10 mouse cellular contexts compared by ENCODE assay signal in the genomic region with DNA sequence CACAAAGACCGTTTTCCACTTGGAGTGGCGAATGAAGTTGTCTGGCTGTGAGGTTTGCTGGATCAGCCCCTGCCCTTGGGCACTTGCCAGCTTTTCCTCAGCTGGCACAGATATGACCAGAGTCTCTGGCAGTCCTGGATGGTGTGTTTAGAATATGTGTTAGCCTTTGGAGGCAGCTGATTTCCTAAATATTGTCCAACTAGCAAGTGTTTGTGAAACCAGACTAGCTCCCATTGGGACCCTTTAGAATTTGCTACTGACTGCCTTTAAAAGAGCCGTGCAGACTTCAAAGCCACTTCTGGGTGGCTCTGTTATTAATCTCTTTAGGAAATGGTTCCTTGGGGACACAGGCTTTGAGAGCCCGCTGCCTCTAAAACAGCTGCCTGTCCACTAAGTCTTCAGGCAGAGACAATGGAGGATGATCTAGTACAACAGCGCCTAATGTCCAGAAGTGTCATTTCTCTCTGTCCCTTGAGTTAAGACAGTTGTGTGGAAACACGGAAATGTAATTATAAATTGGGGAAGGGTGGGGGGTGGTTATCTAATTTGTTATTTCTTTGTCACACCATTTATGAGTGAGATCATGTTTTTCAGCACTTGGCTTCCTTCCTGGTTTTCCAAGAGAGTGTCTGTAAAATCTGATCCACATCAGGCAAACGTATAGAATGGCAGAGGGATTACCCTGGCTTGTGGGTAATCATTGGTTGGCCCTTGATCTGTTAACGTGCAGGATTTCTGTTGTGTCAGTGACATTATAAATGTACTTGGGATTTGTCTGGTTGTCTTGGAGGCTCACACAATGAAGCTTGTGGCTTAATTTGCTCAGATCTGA. TPM values are rescaled to one million over a fixed set of nuclear protein-coding genes. Genes with fewer than 3 reads are reported as not detected.
A peak's percentile ranks its signal among the peaks of the same experiment; 100 is the strongest.
DNase-seq lines count a peak whose midpoint lies in the region; ATAC-seq and TF ChIP-seq lines count a peak whose summit lies in the region.
"Had no signal": no experiment of that assay in that cellular context is flagged by ENCODE, and none has a peak within 500 bp of the region (broad histone marks: within the 10 kb centered on the region; RNA-seq: fewer than 3 reads in every experiment).

No protein-coding gene starts in this region.

- H3K27ac ChIP-seq in kidney, adult 2 months (ENCODE audit: insufficient read depth, low read depth, low read length), result no peak overlapping the region
- H3K27ac ChIP-seq in hindbrain, embryonic 14.5 days, result peak overlapping the region; percentile 26; the same call in 1 of the 2 replicates
- H3K27ac ChIP-seq in midbrain, embryonic 13.5 days, result peak overlapping the region; percentile 2; the same call in 1 of the 2 replicates
- no peak overlapping the region for H3K27ac ChIP-seq in thymus, adult 2 months (ENCODE audit: control insufficient read depth, insufficient read depth, low read length)
- H3K27ac ChIP-seq: embryonic facial prominence, embryonic 13.5 days had no signal

- ATAC-seq in hindbrain, embryonic 14.5 days (ENCODE audit: low FRiP score), result peak; percentile 67
- peak; percentile 69 for ATAC-seq in midbrain, embryonic 13.5 days

- H3K4me1 ChIP-seq in kidney, adult 2 months (ENCODE audit: control insufficient read depth, insufficient read depth, low read length), result peaks cover 3% of the 10 kb centered on the region; the same call in 1 of the 2 replicates
- H3K4me1 ChIP-seq in hindbrain, embryonic 14.5 days (replicated peaks; ENCODE audit: control insufficient read depth, insufficient read depth, low read length), result peaks cover 38% of the 10 kb centered on the region
- peaks cover 28% of the 10 kb centered on the region for H3K4me1 ChIP-seq in midbrain, embryonic 13.5 days (replicated peaks)
- no peaks in the 10 kb centered on the region for H3K4me1 ChIP-seq in thymus, adult 2 months (replicated peaks; ENCODE audit: control insufficient read depth, insufficient read depth, low read length)

- TF ChIP-seq POLR2A in kidney, adult 2 months (IDR thresholded peaks at IDR 0.05; ENCODE audit: low read depth, low read length), result no peak
- TF ChIP-seq POLR2A in thymus, adult 2 months (IDR thresholded peaks at IDR 0.05; ENCODE audit: control insufficient read depth, extremely low read depth, insufficient read depth, low read length, poor library complexity), result no peak

- no peaks in the 10 kb centered on the region for H3K36me3 ChIP-seq in kidney, adult 2 months (ENCODE audit: control insufficient read depth, insufficient read depth, low read length)
- H3K36me3 ChIP-seq in hindbrain, embryonic 14.5 days (replicated peaks; ENCODE audit: control insufficient read depth, insufficient read depth), result no peaks in the 10 kb centered on the region
- no peaks in the 10 kb centered on the region for H3K36me3 ChIP-seq in midbrain, embryonic 13.5 days
- H3K36me3 ChIP-seq in thymus, adult 2 months (ENCODE audit: control insufficient read depth, insufficient read depth, low read length), result no peaks in the 10 kb centered on the region
- H3K36me3 ChIP-seq: embryonic facial prominence, embryonic 13.5 days had no signal

- DNase-seq in kidney, adult 2 months, result peak; percentile 57
- no peak for DNase-seq in kidney, adult 11 months
- peak; percentile 76 for DNase-seq in embryo, embryonic 10.5 days (ENCODE audit: low spot score)
- peak; percentile 58 for DNase-seq in hindbrain, embryonic 14.5 days (ENCODE audit: low spot score)
- no peak for DNase-seq in urinary bladder, postnatal 25 days (ENCODE audit: low spot score)
- DNase-seq in thymus, postnatal 36 days, result no peak
- DNase-seq in thymus, adult 2 months, result no peak
- DNase-seq: liver had no signal

- H3K4me2 ChIP-seq in hindbrain, embryonic 14.5 days (replicated peaks), result no peak overlapping the region
- H3K4me2 ChIP-seq in midbrain, embryonic 13.5 days (replicated peaks), result no peak overlapping the region; the same call in 1 of the 2 replicates
- H3K4me2 ChIP-seq: embryonic facial prominence, embryonic 13.5 days had no signal

- TF ChIP-seq CTCF in kidney, adult 2 months (conservative IDR thresholded peaks at IDR 0.05; ENCODE audit: insufficient read depth, insufficient read length, low read depth, low read length), result no peak
- no peak for TF ChIP-seq CTCF in thymus, adult 2 months (IDR thresholded peaks at IDR 0.05; ENCODE audit: borderline replicate concordance, control insufficient read depth, extremely low read depth, insufficient read depth, low read length, poor library complexity)

- no peaks in the 10 kb centered on the region for H3K9me3 ChIP-seq in hindbrain, embryonic 14.5 days (ENCODE audit: control insufficient read depth, low read length)
- no peaks in the 10 kb centered on the region for H3K9me3 ChIP-seq in midbrain, embryonic 13.5 days
- H3K9me3 ChIP-seq: embryonic facial prominence, embryonic 13.5 days had no signal

- no peak overlapping the region for H3K4me3 ChIP-seq in kidney, adult 2 months (ENCODE audit: insufficient read depth, low read depth, low read length)
- no peak overlapping the region for H3K4me3 ChIP-seq in hindbrain, embryonic 14.5 days (replicated peaks; ENCODE audit: low read length)
- H3K4me3 ChIP-seq in midbrain, embryonic 13.5 days (replicated peaks), result no peak overlapping the region
- H3K4me3 ChIP-seq in thymus, adult 2 months (ENCODE audit: control insufficient read depth, insufficient read depth, low read length), result no peak overlapping the region
- H3K4me3 ChIP-seq: embryonic facial prominence, embryonic 13.5 days had no signal

- WGBS in kidney, adult 2 months, result 44% methylated on average over 8 of the region's 8 CpGs
- WGBS in hindbrain, embryonic 14.5 days, result 21% methylated on average over 8 of the region's 8 CpGs
- WGBS in midbrain, embryonic 13.5 days, result 15% methylated on average over 8 of the region's 8 CpGs
- WGBS in thymus, adult 2 months, result 93% methylated on average over 8 of the region's 8 CpGs

- no peak overlapping the region for H3K9ac ChIP-seq in hindbrain, embryonic 14.5 days
- H3K9ac ChIP-seq in midbrain, embryonic 13.5 days (replicated peaks), result no peak overlapping the region
- H3K9ac ChIP-seq: embryonic facial prominence, embryonic 13.5 days had no signal

- H3K27me3 ChIP-seq in kidney, adult 2 months (replicated peaks; ENCODE audit: control insufficient read depth, insufficient read depth, low read length), result no peaks in the 10 kb centered on the region
- H3K27me3 ChIP-seq in hindbrain, embryonic 14.5 days (ENCODE audit: control insufficient read depth, insufficient read depth, low read length), result no peaks in the 10 kb centered on the region
- no peaks in the 10 kb centered on the region for H3K27me3 ChIP-seq in midbrain, embryonic 13.5 days
- no peaks in the 10 kb centered on the region for H3K27me3 ChIP-seq in thymus, adult 2 months (ENCODE audit: control insufficient read depth, insufficient read depth, low read length)
- H3K27me3 ChIP-seq: embryonic facial prominence, embryonic 13.5 days had no signal

RNA-seq across cellular contexts. Expression of gene Dock4, which starts 32.1 kb away (rescaled TPM):
- polyA plus RNA-seq in kidney, adult 2 months (2012; rRNA removed), result 4.1 and 4.3 TPM in 2 replicates
- 28.1 and 34.1 TPM in 2 replicates for polyA plus RNA-seq in hindbrain, embryonic 14.5 days (2014; fragmentation: Nextera tagmentation; extraction: Ambion mirVana)
- polyA plus RNA-seq in midbrain, embryonic 13.5 days (2015; fragmentation: Nextera tagmentation; extraction: Ambion mirVana), result 38.2 and 38.4 TPM in 2 replicates
- 2.0 and 2.3 TPM in 2 replicates for polyA plus RNA-seq in thymus, adult 2 months (2012; rRNA removed)

RNA-seq across cellular contexts. Expression of gene Zfp277, which starts 32.1 kb away (rescaled TPM):
- polyA plus RNA-seq in kidney, adult 2 months (2012; rRNA removed), result 5.9 and 7.3 TPM in 2 replicates
- 31.8 and 37.4 TPM in 2 replicates for polyA plus RNA-seq in hindbrain, embryonic 14.5 days (2014; fragmentation: Nextera tagmentation; extraction: Ambion mirVana)
- 26.9 and 28.9 TPM in 2 replicates for polyA plus RNA-seq in midbrain, embryonic 13.5 days (2015; fragmentation: Nextera tagmentation; extraction: Ambion mirVana)
- 5.6 and 8.6 TPM in 2 replicates for polyA plus RNA-seq in thymus, adult 2 months (2012; rRNA removed)

Comparison
In these comparisons a context has a peak if more than half of its experiments do, and no peak if none do; other contexts are left out.
1. DNase-seq: peak in kidney, adult 2 months (single experiment), embryo, embryonic 10.5 days (single experiment) and hindbrain, embryonic 14.5 days (single experiment); none in kidney, adult 11 months (single experiment), urinary bladder, postnatal 25 days (single experiment), thymus, postnatal 36 days (0 of 2) and thymus, adult 2 months (single experiment).
2. H3K27ac ChIP-seq: peak in hindbrain, embryonic 14.5 days (single experiment) and midbrain, embryonic 13.5 days (single experiment); none in kidney, adult 2 months (single experiment) and thymus, adult 2 months (single experiment).